Mouse (Mus musculus) kidney, postnatal 25 days (tissue): ENCODE results near the gene Stat4.

Experiments
- DNase-seq, 2 experiments: peaks; one replicate each; pipeline ENCODE4 v3.0.0; 2021; ENCODE audit warnings: mixed read lengths in 2 of 2

Gene Stat4

GRCm38 (mm10) chr1:52111217-52111616 lies 124.3 kb downstream of the Stat4 start:
- no peak for DNase-seq

DNA sequence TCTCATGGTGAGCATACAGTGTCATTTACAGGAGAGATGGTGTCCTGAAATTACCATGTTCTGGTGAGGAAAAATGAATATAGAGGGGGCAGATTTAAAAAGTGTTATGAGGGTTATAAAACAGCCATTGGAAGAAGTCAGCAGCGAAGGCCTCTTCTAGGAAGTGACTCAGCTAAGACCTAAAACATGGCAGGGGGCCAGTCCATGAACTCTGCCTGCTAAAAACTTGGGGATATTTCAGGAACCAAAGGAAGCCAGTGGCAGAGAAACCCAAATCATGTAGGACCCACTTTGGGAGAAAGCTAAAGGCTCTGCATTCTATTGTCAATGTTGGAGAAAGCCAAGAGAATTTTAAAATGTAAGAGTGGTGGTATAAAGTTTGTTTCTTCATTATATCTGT lies 125.4 kb downstream of the Stat4 start:
- DNase-seq = peak in 1 of 2 experiments; percentile 21

- DNase-seq = no peak
Observed at GRCm38 (mm10) chr1:52113067-52113665, 126.2 kb downstream of the Stat4 start.

DNA sequence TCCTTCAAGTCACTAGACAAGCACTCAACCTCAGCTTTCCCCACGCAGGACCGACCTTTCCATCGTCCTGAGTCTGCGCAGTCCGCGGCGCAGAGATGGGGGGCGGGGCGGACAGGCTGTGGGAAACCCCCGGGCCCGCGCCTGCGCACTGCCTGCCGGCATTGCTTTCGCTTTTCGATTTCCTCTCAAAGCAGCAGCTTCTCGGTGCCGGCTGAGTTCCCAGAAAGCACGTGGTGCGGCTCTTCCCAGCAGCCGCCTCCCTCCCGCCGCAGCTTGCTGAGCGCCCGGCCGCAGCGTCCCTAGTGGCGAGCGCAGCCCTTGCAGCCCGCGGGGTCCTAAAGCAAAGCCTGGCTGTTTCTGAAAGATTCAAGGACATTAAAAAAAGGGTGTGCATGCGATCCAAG lies 126.7 kb downstream of the Stat4 start:
- peak; percentile 98 to 99 for DNase-seq

DNA sequence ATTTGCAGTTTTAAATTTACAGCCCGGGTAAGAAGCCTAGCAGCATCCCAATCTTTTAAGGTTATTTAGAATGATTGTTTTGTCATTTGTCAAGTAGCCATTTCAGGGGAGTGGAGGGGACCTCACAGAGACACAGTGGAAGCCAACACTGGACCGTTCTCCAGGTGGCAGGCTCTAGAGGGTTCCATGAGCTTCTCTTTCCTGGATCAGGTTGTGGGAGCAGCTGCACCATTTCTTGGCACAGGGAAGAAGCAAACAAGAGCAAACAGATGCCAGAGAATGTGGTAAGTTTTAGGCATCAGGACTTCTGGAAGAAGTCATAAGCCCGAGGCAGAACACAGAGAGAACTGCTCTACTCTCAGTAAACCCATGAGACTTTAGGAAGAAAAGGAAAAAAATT lies 129.5 kb downstream of the Stat4 start:
- DNase-seq = no peak

GRCm38 (mm10) chr1:52117777-52118176 lies 130.8 kb downstream of the Stat4 start:
- DNase-seq = no peak

- peak; percentile 91 to 93 for DNase-seq
Observed at GRCm38 (mm10) chr1:52118860-52119591, 132.1 kb downstream of the Stat4 start, which contains the start of gene Stat1. Gene Stat1 (plus strand): TSS chr1:52119440.

- peak; percentile 21 to 53 for DNase-seq
Observed at GRCm38 (mm10) chr1:52119691-52120090, 132.7 kb downstream of the Stat4 start.

- DNase-seq = no peak
Observed at GRCm38 (mm10) chr1:52120191-52120590, 133.2 kb downstream of the Stat4 start.

DNA sequence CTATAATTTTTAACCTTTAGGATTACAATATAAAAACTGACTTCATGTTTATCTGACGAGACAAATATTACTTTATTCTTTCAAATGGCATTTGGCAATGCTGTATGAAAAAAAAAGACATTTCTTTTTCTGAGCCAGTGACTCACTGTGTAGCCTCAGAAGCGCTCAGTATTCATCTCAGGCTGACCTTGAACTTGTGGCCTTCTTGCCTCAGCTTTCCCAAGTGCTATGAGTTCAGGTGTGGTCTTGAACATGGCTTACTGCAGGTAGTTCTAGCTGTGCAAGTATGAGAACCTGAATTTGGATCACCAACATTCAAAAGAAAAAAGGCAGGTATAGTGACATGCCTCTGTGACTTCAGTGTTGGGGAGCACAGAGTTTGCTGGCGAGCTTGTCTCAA lies 134.1 kb downstream of the Stat4 start:
- no peak for DNase-seq

DNA sequence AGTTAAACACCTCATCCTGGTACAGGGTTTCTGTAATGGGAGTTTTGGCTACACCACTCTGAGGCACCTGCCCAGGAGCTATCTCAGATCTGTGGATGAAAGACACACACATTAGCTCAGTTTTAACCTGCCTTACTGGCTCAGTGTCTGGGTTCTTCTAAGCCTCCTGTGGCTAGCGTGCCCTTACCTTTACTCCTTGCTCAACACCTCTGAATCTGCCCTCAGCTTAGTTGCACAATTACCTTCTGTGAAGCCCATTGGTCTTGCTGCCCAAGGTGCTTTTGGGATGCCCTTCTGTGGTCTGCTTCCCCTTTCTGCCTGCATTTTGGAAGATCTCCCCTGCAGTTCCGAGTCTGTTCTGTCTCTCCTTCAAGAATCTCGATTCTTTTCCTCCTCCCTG lies 137.9 kb downstream of the Stat4 start:
- DNase-seq = no peak

DNA sequence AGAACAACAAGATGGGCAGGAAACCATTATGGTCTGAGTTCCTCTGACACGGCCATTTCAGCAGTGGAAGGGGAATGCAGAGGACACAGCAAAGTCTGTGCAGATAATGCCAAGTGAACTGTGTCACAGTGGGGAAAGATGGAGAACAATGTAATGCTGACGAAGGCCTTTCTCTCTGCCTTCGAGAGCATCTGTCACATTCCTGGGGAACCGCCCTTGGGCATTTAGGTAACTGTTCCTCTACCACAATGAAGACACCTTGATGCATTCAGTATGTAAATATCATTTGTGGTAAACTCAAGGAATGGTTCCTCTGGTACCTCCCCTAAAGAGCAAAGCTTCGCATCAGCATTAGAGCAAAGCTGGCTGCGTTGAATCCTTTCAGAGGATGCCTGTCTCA lies 140.4 kb downstream of the Stat4 start:
- no peak for DNase-seq

DNA sequence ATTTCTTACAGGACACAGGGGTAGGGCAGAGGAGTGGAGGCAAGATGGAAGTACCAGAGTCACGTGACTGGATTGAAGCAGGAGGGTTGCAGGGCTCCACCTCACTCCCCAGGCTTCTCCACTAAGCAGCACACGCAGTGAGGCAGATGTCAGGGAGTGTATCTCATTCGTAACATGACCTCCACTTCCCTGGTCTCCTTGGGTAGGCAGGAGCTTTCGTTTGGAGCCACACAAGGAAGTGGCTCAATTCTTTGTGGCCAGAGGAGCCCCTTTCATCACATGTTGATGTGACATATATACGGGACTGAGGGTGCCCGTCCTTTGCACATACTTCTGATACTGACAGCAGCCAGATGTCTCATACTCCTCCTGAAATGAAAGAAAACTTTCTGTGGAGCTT lies 142.8 kb downstream of the Stat4 start:
- DNase-seq = no peak

DNA sequence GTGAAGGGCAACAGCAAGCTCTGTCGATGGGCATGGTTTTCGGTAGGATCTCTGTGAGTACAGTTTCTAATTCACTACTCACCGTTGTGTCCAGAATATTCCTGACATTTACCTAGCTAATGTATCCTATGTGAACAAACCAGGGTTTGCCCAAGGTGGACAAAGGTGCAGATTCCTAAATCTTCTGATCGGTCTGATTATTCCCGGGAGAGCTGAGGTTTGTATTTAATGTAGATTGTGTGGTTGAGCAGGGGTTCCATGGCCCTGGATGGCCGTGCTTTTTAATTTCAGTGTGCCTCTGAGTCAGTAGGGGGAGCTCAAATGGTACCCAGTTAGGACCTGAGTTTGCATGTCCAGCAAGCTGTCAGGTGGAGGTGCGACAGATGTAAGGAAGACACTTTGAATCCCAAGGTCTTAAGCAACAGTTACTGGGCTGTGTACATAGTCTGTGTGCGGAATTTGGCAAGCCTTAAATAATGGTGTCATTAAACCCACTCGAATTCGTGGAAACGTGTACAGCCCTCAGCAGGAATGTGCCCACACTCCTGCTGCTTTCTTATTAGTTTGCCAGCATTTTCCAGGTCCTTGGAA lies 144.9 kb downstream of the Stat4 start:
- no peak for DNase-seq

- DNase-seq = no peak
Observed at GRCm38 (mm10) chr1:52133254-52133653, 146.3 kb downstream of the Stat4 start.

DNA sequence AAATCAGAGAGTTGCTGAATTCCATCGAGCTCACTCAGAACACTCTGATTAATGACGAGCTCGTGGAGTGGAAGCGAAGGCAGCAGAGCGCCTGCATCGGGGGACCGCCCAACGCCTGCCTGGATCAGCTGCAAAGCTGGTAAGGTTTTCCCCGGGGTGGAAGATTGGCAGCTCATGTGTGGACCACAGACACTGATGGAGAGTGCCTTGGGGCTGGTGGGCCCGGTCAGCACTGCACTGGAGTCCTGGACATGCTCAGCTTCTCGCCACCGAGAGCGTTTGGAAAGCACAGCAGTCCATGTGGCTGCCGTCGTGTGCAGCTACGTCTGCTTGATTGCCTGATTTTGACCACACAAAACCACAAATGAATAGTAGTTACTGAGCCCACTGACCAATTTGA lies 150.3 kb downstream of the Stat4 start:
- no peak for DNase-seq

GRCm38 (mm10) chr1:52140534-52140933 lies 153.6 kb downstream of the Stat4 start:
- no peak for DNase-seq

GRCm38 (mm10) chr1:52141482-52141881 lies 154.5 kb downstream of the Stat4 start:
- no peak for DNase-seq

DNA sequence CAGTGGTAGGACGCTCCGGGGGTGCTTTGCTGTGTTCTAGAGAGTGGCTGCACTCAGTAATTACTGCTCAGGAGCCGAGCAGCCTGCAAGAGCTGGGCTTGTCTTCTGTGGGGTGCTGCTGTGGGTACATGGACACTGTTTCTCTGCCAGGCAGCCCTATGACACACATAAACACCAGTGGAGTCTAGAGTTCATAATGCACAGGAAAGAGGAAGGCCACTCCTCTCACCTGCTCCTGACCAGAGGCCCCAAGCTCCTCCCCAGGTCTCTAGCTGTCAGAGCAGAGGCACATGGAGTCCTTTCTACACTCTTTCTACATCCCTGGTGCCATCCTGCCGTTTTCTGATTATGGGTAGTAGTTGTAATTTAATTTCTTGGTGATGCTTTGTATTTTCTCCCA lies 155.2 kb downstream of the Stat4 start:
- DNase-seq = no peak

GRCm38 (mm10) chr1:52143191-52143590 lies 156.2 kb downstream of the Stat4 start:
- no peak for DNase-seq

GRCm38 (mm10) chr1:52143596-52144156 lies 156.7 kb downstream of the Stat4 start:
- no peak for DNase-seq

GRCm38 (mm10) chr1:52144907-52145306 lies 158.0 kb downstream of the Stat4 start:
- DNase-seq = no peak

GRCm38 (mm10) chr1:52146214-52146970 lies 159.4 kb downstream of the Stat4 start:
- DNase-seq = peak; percentile 69 to 72
